Mouse (Mus musculus): Measurements from ENCODE around the gene Corin. TPM values are rescaled to one million over a fixed set of nuclear protein-coding genes. Genes with fewer than 3 reads are reported as not detected.

Gene Corin
- polyA plus RNA-seq (2012; rRNA removed): 4.3 and 6.8 TPM in 2 replicates

DNA sequence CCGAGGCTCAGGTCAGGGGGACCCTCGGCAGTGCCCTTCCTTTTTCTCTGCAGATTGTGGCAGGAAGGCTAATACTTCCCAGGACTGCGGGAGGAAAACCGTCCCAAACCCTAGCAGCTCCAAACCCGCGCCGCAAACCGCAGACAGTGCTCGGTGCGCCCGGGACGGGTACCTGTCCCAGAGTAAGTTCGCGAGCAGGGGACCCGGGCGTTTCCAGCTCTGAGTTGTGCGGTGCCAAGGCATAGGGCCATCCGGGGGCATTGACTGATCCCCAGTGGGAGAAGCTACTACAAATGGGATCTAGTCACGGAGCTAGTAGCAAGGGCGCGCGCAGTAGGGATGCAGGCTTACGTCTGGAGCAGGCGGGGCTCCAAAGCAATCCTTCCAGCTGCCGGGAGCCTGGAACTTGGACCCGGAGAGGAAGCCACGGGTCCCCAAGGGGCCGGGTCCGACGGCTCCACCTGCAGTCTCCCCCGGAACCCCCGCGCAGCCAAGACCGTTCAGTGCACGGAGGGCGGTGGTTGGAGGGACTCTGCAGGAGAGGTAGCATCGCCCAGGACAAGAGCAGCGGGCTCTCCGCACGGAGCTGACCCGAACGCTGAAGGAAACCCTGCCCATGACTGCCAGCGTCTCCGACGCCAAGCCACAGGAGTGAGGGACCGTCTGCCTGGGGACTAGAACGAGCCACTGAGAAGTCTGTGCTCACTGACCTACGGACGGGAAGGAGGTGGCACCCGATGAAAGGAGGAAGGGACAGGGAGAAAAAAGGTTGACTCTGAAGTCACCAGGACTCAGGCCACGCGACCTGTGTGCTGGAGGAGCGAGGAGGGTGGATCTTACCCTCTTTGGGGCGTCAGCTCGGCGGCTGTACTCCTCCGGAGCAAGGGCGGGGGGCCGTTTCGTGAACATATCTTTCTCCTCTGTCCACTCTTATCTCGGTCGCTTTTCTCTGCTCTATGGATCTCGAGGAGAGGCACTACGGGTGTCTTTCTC is at the start of gene Corin:
Gene Corin (minus strand): TSS at position 943 of the 993 bp plus-strand sequence.

Other genes with a start within 250 kb of the Corin start
- 32.2 and 36.8 TPM in 2 replicates for gene Nfxl1, start 55.2 kb upstream of the Corin start, polyA plus RNA-seq (2012; rRNA removed)
- 1.2 and 1.4 TPM in 2 replicates for gene Zar1, start 76.8 kb upstream of the Corin start, polyA plus RNA-seq (2012; rRNA removed)
- gene Gm5868, start 83.1 kb upstream of the Corin start, polyA plus RNA-seq (2012; rRNA removed): 1.3 and 3.3 TPM in 2 replicates
- not detected in 2 replicates for gene Cnga1, start 139.8 kb upstream of the Corin start, polyA plus RNA-seq (2012; rRNA removed)
- gene Nipal1, start 143.3 kb upstream of the Corin start, polyA plus RNA-seq (2012; rRNA removed): 0.11 and 0.31 TPM in 2 replicates
- gene Txk, start 248.3 kb upstream of the Corin start, polyA plus RNA-seq (2012; rRNA removed): 0.02 and 0.04 TPM in 2 replicates